Mouse (Mus musculus) ES-E14 (cell line): ENCODE measurements around the gene Dnajb13. TPM values are rescaled to one million over a fixed set of nuclear protein-coding genes. Genes with fewer than 3 reads are reported as not detected.

Experiments
- DNase-seq: peaks from one replicate; pipeline ENCODE4 v3.0.0-alpha.2; 2013; ENCODE audit warnings: low read depth, low spot score
- H3K27ac ChIP-seq: 2 replicates; pipeline ENCODE4 v1.5.1; 2012; ENCODE audit warnings: low read depth, mild to moderate bottlenecking, low read length, moderate library complexity, mixed read lengths; ENCODE audit not compliant: poor library complexity, insufficient read depth, severe bottlenecking
- H3K36me3 ChIP-seq: 2 replicates; pipeline ENCODE4 v1.6.1; 2012; ENCODE audit warnings: mild to moderate bottlenecking, low read length, moderate library complexity, mixed read lengths; ENCODE audit not compliant: control insufficient read depth, poor library complexity, insufficient read depth, severe bottlenecking
- H3K4me1 ChIP-seq, 2 experiments: fragments of 150-350 bp in 1 of 2; sonication (generic) in 1 of 2; 2 replicates each; pipeline ENCODE4 v1.6.1; 2012; ENCODE audit warnings: low read length in 2 of 2, mild to moderate bottlenecking in 1 of 2, mixed read lengths in 1 of 2; ENCODE audit not compliant: control insufficient read depth in 2 of 2, insufficient read depth in 2 of 2, poor library complexity in 1 of 2
- H3K4me3 ChIP-seq, 2 experiments: fragments of 150-350 bp in 1 of 2; sonication (generic) in 1 of 2; 2 replicates each; pipeline ENCODE4 v1.5.1; 2012; ENCODE audit warnings: low read length in 2 of 2, low read depth in 1 of 2, mild to moderate bottlenecking in 1 of 2, mixed read lengths in 1 of 2; ENCODE audit not compliant: insufficient read depth in 1 of 2, poor library complexity in 1 of 2, severe bottlenecking in 1 of 2
- H3K9ac ChIP-seq: 2 replicates; pipeline ENCODE4 v1.6.1; 2012; ENCODE audit warnings: low read depth, mild to moderate bottlenecking, low read length, mixed read lengths; ENCODE audit not compliant: poor library complexity, insufficient read depth, severe bottlenecking
- H3K9me3 ChIP-seq: fragments of 150-350 bp; sonication (generic); 2 replicates; pipeline ENCODE4 v1.6.1; 2012; ENCODE audit warnings: low read depth, mild to moderate bottlenecking, low read length; ENCODE audit not compliant: control insufficient read depth, insufficient read depth
- CHD2 ChIP-seq: IDR thresholded peaks from 2 replicates; pipeline ENCODE4 v1.6.1; 2014; ENCODE audit warnings: mild to moderate bottlenecking, low read depth, low read length, inconsistent platforms
- HCFC1 ChIP-seq: IDR thresholded peaks from 2 replicates; pipeline ENCODE4 v1.6.1; 2012; ENCODE audit warnings: low read length, inconsistent platforms, borderline replicate concordance; ENCODE audit not compliant: insufficient read depth
- MAFK ChIP-seq: IDR thresholded peaks from 2 replicates; pipeline ENCODE4 v1.6.1; 2014; ENCODE audit warnings: mild to moderate bottlenecking, low read depth, low read length, inconsistent platforms; ENCODE audit not compliant: insufficient read depth
- ZC3H11A ChIP-seq: IDR thresholded peaks from 2 replicates; pipeline ENCODE4 v1.6.1; 2012; ENCODE audit warnings: low read depth, mild to moderate bottlenecking, inconsistent platforms, low read length, borderline replicate concordance
- ZNF384 ChIP-seq: IDR thresholded peaks from 2 replicates; pipeline ENCODE4 v1.6.1; 2012; ENCODE audit warnings: low read depth, low read length, inconsistent platforms
- in situ Hi-C, 2 experiments: fragments of 600-800 bp; cut with MboI; formaldehyde crosslinking; loops; one replicate each; pipeline ENCODE4 v1.15.1; 2025; ENCODE audit warnings: low sequenced_read_pairs in 2 of 2, inconsistent platforms in 1 of 2; ENCODE audit not compliant: unreplicated experiment in 2 of 2
- total RNA-seq: library from RNA; depleted of rRNA; stranded (reverse); fragments of 300-350 nt; gene quantifications from 2 replicates; pipeline ENCODE4 v1.2.3, GENCODE M21; 2012

Dnajb13 gene
- total RNA-seq, 1 experiment, result 2.8 TPM

- H3K9me3 ChIP-seq, result no peaks in the 10 kb centered on the region
- H3K27ac ChIP-seq, result peak overlapping the region; percentile 86
- H3K4me1 ChIP-seq, result peaks cover 6 to 49% of the 10 kb centered on the region in 2 experiments; a peak in 3 of 4 replicates
- no peak for TF ChIP-seq ZNF384
- TF ChIP-seq ZC3H11A, result no peak
- TF ChIP-seq HCFC1, result no peak
- no peak for TF ChIP-seq CHD2
- no peak for TF ChIP-seq MAFK
- DNase-seq, result no peak
- in situ Hi-C loops, result no loop called here
- H3K4me3 ChIP-seq, result no peak overlapping the region
- H3K36me3 ChIP-seq, result peaks cover 38% of the 10 kb centered on the region
- peak overlapping the region; percentile 34; the same call in 1 of the 2 replicates for H3K9ac ChIP-seq
Measured at GRCm38 (mm10) chr7:100501027-100501843, 13.5 kb downstream of the Dnajb13 start.

GRCm38 (mm10) chr7:100500276-100500977 lies 14.3 kb downstream of the Dnajb13 start:
- Histone ChIP-seq H3K4me1 (peaks cover 6 to 51% of the 10 kb centered on the region in 2 experiments; a peak in 3 of 4 replicates), H3K4me3 (no peak overlapping the region), H3K9me3 (no peaks in the 10 kb centered on the region), H3K9ac (peak overlapping the region; percentile 14; the same call in 1 of the 2 replicates), H3K36me3 (peaks cover 43% of the 10 kb centered on the region), H3K27ac (peak overlapping the region; percentile 86)
- no peak for DNase-seq
- in situ Hi-C loops, result no loop called here
- TF ChIP-seq CHD2, result no peak
- no peak for TF ChIP-seq ZNF384
- TF ChIP-seq MAFK, result no peak
- no peak for TF ChIP-seq ZC3H11A
- no peak for TF ChIP-seq HCFC1

GRCm38 (mm10) chr7:100499465-100499864 lies 15.3 kb downstream of the Dnajb13 start:
- peaks cover 51% of the 10 kb centered on the region for H3K36me3 ChIP-seq
- H3K4me1 ChIP-seq, result peaks cover 6 to 50% of the 10 kb centered on the region in 2 experiments; a peak in 3 of 4 replicates
- no peaks in the 10 kb centered on the region for H3K9me3 ChIP-seq
- H3K4me3 ChIP-seq, result no peak overlapping the region
- H3K9ac ChIP-seq, result no peak overlapping the region
- no peak for DNase-seq
- H3K27ac ChIP-seq, result peak overlapping the region; percentile 19; the same call in 1 of the 2 replicates
- TF ChIP-seq CHD2, result no peak
- TF ChIP-seq ZC3H11A, result no peak
- no peak for TF ChIP-seq HCFC1
- TF ChIP-seq ZNF384, result no peak
- TF ChIP-seq MAFK, result no peak
- in situ Hi-C loops, result no loop called here

GRCm38 (mm10) chr7:100497982-100498381 lies 16.8 kb downstream of the Dnajb13 start:
- H3K4me1 ChIP-seq, result peaks cover 6 to 44% of the 10 kb centered on the region in 2 experiments; a peak in 3 of 4 replicates
- H3K9me3 ChIP-seq, result no peaks in the 10 kb centered on the region
- H3K36me3 ChIP-seq, result peaks cover 55% of the 10 kb centered on the region
- no peak for DNase-seq
- H3K4me3 ChIP-seq, result no peak overlapping the region
- TF ChIP-seq MAFK (no peak), ZC3H11A (no peak), CHD2 (no peak), ZNF384 (no peak), HCFC1 (no peak)
- H3K9ac ChIP-seq, result peak overlapping the region; percentile 3; the same call in 1 of the 2 replicates
- H3K27ac ChIP-seq, result no peak overlapping the region
- in situ Hi-C loops, result no loop called here
